Mouse (Mus musculus) embryonic fibroblast, embryonic 13.5 days (primary cell): ENCODE measurements at regions not wholly inside any gene's neighbourhood (a gene's known extent, or its start where the extent isn't known, plus 50 kb on each side); places are given as distances from the start of the nearest gene placed in this dataset.

Source experiments
- CTCF ChIP-seq: IDR thresholded peaks from 2 replicates; pipeline ENCODE4 v1.5.1; 2011; ENCODE audit warnings: mild to moderate bottlenecking, control low read depth, low read length, moderate library complexity, borderline replicate concordance; ENCODE audit not compliant: insufficient read depth
- POLR2A ChIP-seq: IDR thresholded peaks from 2 replicates; pipeline ENCODE4 v1.6.1; 2011; ENCODE audit warnings: low read depth, mild to moderate bottlenecking, control low read depth, low read length, moderate library complexity

DNA sequence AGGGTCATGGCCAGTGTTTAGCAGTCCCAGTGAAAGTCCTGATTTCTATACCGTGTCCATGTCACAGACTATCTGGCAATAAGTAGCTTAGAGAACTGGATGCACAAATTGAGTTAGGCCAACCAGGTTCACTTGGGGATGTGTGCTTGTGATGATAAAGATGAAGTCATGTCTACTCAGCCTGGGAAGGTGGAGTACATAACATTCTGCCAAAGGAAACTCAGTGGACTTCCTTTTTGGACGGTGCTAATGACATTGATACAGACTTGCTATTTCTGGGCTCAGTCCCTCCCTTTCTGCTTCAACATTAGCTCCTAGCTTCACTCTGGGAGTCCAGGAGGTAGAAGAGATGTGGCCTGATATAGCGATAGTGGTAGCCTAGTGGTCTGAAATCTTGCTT is 240.7 kb upstream of the Tbx18 start:
- TF ChIP-seq POLR2A (no peak), CTCF (no peak)
